Mouse (Mus musculus) myocyte (in vitro differentiated cells): ENCODE results near the gene Fgd6.

ENCODE experiments used
- E2F4 ChIP-seq: IDR thresholded peaks from one replicate; pipeline ENCODE4 v1.6.1; 2011; ENCODE audit warnings: mild to moderate bottlenecking, control low read depth, moderate library complexity; ENCODE audit not compliant: insufficient read depth
- MAX ChIP-seq: IDR thresholded peaks from one replicate; pipeline ENCODE4 v1.6.1; 2011; ENCODE audit warnings: low read depth, mild to moderate bottlenecking, control low read depth
- MYOD1 ChIP-seq, 3 experiments: IDR thresholded peaks; one replicate each; pipeline ENCODE4 v1.6.1; 2011; ENCODE audit warnings: control low read depth in 2 of 3, low read depth in 2 of 3, mild to moderate bottlenecking in 2 of 3, moderate library complexity in 1 of 3; ENCODE audit not compliant: insufficient read length in 2 of 3, control insufficient read depth in 1 of 3
- POLR2A ChIP-seq: IDR thresholded peaks from one replicate; pipeline ENCODE4 v1.6.1; 2011; ENCODE audit warnings: low read depth, mild to moderate bottlenecking, control low read depth, moderate library complexity; ENCODE audit not compliant: insufficient read length
- POLR2AphosphoS2 ChIP-seq: IDR thresholded peaks from one replicate; pipeline ENCODE4 v1.6.1; 2011; ENCODE audit warnings: low read depth, control low read depth; ENCODE audit not compliant: insufficient read length
- TCF12 ChIP-seq: IDR thresholded peaks from one replicate; pipeline ENCODE4 v1.6.1; 2011; ENCODE audit warnings: mild to moderate bottlenecking, control low read depth; ENCODE audit not compliant: poor library complexity, insufficient read depth, severe bottlenecking
- USF1 ChIP-seq: IDR thresholded peaks from one replicate; pipeline ENCODE4 v1.6.1; 2011; ENCODE audit warnings: low read depth, mild to moderate bottlenecking, control low read depth, moderate library complexity

DNA sequence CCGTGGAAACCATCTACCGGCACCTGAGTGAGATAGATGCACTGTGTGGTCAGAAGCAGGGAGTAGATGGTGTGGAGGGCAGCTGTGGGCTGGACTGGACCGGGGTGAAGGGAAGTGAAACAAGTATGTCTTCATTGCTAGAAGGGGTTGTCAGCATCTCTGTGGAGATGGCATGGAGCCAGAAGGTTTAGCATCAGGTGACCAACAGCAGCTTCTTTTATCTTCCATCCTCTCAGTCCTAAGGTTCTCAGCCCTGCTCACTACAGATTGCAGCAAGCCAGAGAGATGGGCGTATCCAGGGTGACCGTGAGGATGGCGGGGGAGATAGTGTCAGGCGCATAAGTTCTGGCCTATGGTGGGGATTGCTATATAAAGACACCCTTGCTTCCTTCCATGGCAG lies 86.8 kb downstream of the Fgd6 start:
- TF ChIP-seq MYOD1 (IDR thresholded peaks at IDR 0.05; ENCODE audit: control insufficient read depth in 1 of 3, insufficient read length in 2 of 3, low read depth in 2 of 3) (no peak), POLR2AphosphoS2 (no peak), POLR2A (no peak), TCF12 (no peak), E2F4 (no peak), USF1 (no peak), MAX (no peak)
